Mouse (Mus musculus) hindlimb bud, embryonic 11.5 days (tissue): ENCODE results near the gene Myo1e.
A peak's percentile ranks its signal among the peaks of the same experiment; 100 is the strongest.

Source experiments
- DNase-seq: peaks from one replicate; pipeline ENCODE4 v3.0.0-alpha.2; 2012; ENCODE audit warnings: low read depth, low spot score; ENCODE audit errors: extremely low spot score

The Myo1e gene

GRCm38 (mm10) chr9:70207151-70207831 is at the start of gene Myo1e:
TSS of gene Myo1e (plus strand) at chr9:70207350.
- DNase-seq = peak; percentile 79

GRCm38 (mm10) chr9:70160071-70160470 is 47.1 kb upstream of the Myo1e start:
- DNase-seq = no peak

- no peak for DNase-seq
Measured at GRCm38 (mm10) chr9:70168973-70169372, 38.2 kb upstream of the Myo1e start.

- DNase-seq = no peak
Measured at GRCm38 (mm10) chr9:70174291-70174848, 32.8 kb upstream of the Myo1e start.

GRCm38 (mm10) chr9:70174896-70175295 is 32.3 kb upstream of the Myo1e start:
- no peak for DNase-seq

GRCm38 (mm10) chr9:70176291-70176690 is 30.9 kb upstream of the Myo1e start:
- no peak for DNase-seq

GRCm38 (mm10) chr9:70181719-70182118 is 25.4 kb upstream of the Myo1e start:
- no peak for DNase-seq

- DNase-seq = no peak
Measured at GRCm38 (mm10) chr9:70182639-70183038, 24.5 kb upstream of the Myo1e start.

GRCm38 (mm10) chr9:70192336-70192735 is 14.8 kb upstream of the Myo1e start:
- no peak for DNase-seq

- no peak for DNase-seq
Measured at GRCm38 (mm10) chr9:70194622-70195021, 12.5 kb upstream of the Myo1e start.

GRCm38 (mm10) chr9:70196956-70197659 is 10.0 kb upstream of the Myo1e start:
- DNase-seq = no peak

- DNase-seq = no peak
Measured at GRCm38 (mm10) chr9:70197992-70198391, 9.2 kb upstream of the Myo1e start.

GRCm38 (mm10) chr9:70202753-70203152 is 4.4 kb upstream of the Myo1e start:
- no peak for DNase-seq

- no peak for DNase-seq
Measured at GRCm38 (mm10) chr9:70203267-70204076, 3.7 kb upstream of the Myo1e start.

GRCm38 (mm10) chr9:70207981-70208521 is 901 bp downstream of the Myo1e start:
- no peak for DNase-seq

- DNase-seq = no peak
Measured at GRCm38 (mm10) chr9:70208751-70209150, 1.6 kb downstream of the Myo1e start.

GRCm38 (mm10) chr9:70209296-70210049 is 2.3 kb downstream of the Myo1e start:
- DNase-seq = no peak

GRCm38 (mm10) chr9:70211638-70212037 is 4.5 kb downstream of the Myo1e start:
- DNase-seq = no peak

- no peak for DNase-seq
Measured at GRCm38 (mm10) chr9:70216517-70216916, 9.4 kb downstream of the Myo1e start.

GRCm38 (mm10) chr9:70219295-70219931 is 12.3 kb downstream of the Myo1e start:
- no peak for DNase-seq
